Mouse (Mus musculus) layer of hippocampus, adult 2 months (tissue): ENCODE data around the gene Nhsl1. TPM values are rescaled to one million over a fixed set of nuclear protein-coding genes. Genes with fewer than 3 reads are reported as not detected.

ENCODE experiments used
- DNase-seq, 2 experiments: peaks; one replicate each; pipeline ENCODE4 v3.0.0; 2022; ENCODE audit warnings: low spot score in 2 of 2
- H3K27ac ChIP-seq: fragments of 200-600 bp; 2 replicates; pipeline ENCODE4 v1.8.1; 2022
- H3K4me3 ChIP-seq: fragments of 200-600 bp; 2 replicates; pipeline ENCODE4 v1.8.1; 2022; ENCODE audit warnings: mild to moderate bottlenecking
- CTCF ChIP-seq: fragments of 200-600 bp; conservative IDR thresholded peaks from 2 replicates; pipeline ENCODE4 v1.8.1; 2022; ENCODE audit warnings: antibody characterized with exemption, mild to moderate bottlenecking, moderate library complexity
- total RNA-seq, 2 experiments: library from RNA; stranded (reverse); gene quantifications; 2 replicates each; pipeline ENCODE4 v1.2.3; 2021

Nhsl1 gene
- total RNA-seq, 2 experiments from 2014 or later = 47.5 to 51.6 TPM

GRCm38 (mm10) chr10:18470351-18471060 is 151.7 kb downstream of the Nhsl1 start:
- H3K27ac ChIP-seq = no peak overlapping the region
- no peak overlapping the region; the same call in 1 of the 2 replicates for H3K4me3 ChIP-seq
- TF ChIP-seq CTCF = no peak
- no peak for DNase-seq

- no peak for TF ChIP-seq CTCF
- Histone ChIP-seq H3K4me3 (no peak overlapping the region), H3K27ac (no peak overlapping the region)
- no peak for DNase-seq
Measured at GRCm38 (mm10) chr10:18471648-18472047, 152.9 kb downstream of the Nhsl1 start.

DNA sequence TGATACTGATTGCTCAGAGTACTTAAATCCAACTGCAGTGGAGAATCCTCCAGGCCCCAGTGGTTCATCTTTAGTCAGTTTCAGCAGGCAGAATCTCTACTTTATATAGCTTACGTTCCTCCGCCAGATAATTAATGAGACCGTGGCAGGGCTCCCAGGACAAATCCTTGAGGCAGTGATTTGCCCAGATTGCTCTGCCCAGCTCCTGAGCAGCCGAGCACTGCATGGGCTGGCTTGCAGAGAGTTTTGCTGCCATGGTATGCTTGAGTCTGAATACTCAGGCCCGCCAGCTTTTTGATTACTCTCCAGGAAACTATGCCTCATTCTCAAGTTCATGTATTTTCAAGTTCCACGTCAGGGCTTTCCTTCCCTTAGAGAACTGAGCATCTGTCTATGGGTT is 156.3 kb downstream of the Nhsl1 start:
- H3K4me3 ChIP-seq = no peak overlapping the region
- no peak for TF ChIP-seq CTCF
- DNase-seq = no peak
- no peak overlapping the region for H3K27ac ChIP-seq

DNA sequence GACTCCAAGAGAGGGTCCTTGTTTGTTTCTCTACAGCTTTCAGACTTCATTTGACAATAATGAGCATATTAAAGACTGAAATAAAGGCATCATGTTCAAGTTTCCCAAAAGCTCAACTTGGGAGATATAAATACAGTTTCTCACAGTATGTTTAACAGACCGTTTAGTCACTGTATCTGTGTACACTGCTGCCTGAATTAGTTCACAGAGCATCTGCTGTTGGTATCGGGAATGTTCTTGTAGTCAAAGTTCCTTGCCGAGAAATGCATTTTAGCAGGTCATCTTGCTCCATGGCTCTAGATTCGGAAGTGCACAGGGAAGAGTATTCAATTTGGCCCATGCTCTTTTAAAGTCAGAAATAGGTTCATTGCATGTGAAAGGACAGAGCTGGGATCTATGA is 159.5 kb downstream of the Nhsl1 start:
- no peak for DNase-seq
- Histone ChIP-seq H3K27ac (no peak overlapping the region), H3K4me3 (no peak overlapping the region)
- no peak for TF ChIP-seq CTCF

- H3K27ac ChIP-seq = no peak overlapping the region
- no peak for DNase-seq
- no peak overlapping the region for H3K4me3 ChIP-seq
- TF ChIP-seq CTCF = no peak
Measured at GRCm38 (mm10) chr10:18479285-18479684, 160.5 kb downstream of the Nhsl1 start.

DNA sequence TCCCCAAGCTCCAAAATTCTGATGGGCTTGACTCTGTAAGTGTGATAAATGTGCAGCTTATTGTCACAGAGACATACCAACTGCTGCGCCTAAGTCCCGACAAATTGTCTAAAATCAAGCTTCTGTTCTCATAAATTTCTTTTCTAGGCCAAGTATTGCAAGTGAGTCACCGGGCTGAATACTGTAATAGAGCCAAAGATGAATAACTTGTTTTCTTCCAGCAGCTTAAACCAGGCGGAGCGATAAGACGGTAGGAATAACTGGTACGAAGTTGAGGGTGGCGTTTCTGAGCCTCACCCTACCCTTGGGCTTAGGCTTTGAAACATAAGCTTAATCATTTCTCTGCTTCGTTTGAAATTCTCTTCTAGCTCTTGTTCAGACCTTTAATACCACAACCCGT is 162.1 kb downstream of the Nhsl1 start:
- Histone ChIP-seq H3K4me3 (no peak overlapping the region), H3K27ac (peak overlapping the region; percentile 7; the same call in 1 of the 2 replicates)
- no peak for TF ChIP-seq CTCF
- DNase-seq = peak in 1 of 2 experiments; percentile 60

- no peak for TF ChIP-seq CTCF
- DNase-seq = peak; percentile 56 to 78
- H3K27ac ChIP-seq = peak overlapping the region; percentile 82
- no peak overlapping the region for H3K4me3 ChIP-seq
Measured at GRCm38 (mm10) chr10:18482558-18483141, 163.9 kb downstream of the Nhsl1 start.

DNA sequence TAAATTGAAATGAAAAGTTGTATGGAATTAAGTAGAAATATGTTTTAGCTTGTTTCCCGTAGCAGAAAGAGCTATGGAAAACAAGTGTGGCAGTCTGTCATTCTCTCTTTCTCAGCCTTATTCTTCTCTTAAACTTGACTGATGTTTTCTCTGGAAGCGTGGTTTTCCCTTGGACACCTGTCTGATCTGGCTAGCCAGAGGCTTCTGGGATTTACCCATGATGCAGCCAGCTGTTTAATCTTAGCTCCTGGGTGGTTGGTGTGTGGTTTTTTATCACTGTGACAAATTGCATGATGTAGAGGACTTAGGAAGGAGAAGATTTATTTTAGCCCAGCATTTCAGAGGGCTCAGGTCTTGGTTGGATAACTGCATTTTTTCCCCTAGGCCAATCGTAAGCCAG is 164.9 kb downstream of the Nhsl1 start:
- Histone ChIP-seq H3K27ac (peak overlapping the region; percentile 82), H3K4me3 (no peak overlapping the region)
- TF ChIP-seq CTCF = no peak
- no peak for DNase-seq

GRCm38 (mm10) chr10:18484731-18485130 is 165.9 kb downstream of the Nhsl1 start:
- H3K27ac ChIP-seq = no peak overlapping the region
- no peak for DNase-seq
- H3K4me3 ChIP-seq = no peak overlapping the region
- no peak for TF ChIP-seq CTCF

GRCm38 (mm10) chr10:18488239-18488803 is 169.5 kb downstream of the Nhsl1 start:
- H3K27ac ChIP-seq = no peak overlapping the region
- DNase-seq = no peak
- TF ChIP-seq CTCF = no peak
- H3K4me3 ChIP-seq = no peak overlapping the region

DNA sequence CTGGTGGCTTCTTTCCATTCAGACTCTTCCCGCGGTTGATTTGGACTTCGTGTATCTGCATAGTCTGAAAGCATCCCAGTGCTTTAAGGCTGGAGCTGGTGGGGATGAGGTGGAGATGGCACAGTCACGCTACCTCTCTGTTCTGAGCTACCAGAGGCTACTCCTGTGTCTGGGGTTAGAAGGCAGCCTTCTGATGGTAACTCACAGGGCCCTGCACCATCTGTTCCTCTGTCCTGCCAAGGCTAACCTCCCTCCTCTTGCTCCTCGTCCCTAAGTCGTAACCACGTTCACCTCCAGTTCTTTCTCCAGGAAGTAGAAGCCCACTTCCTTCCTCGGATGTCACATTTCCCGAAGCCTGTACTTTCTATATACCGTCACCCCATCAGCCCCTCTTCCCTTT is 171.2 kb downstream of the Nhsl1 start:
- TF ChIP-seq CTCF = no peak
- no peak for DNase-seq
- Histone ChIP-seq H3K4me3 (no peak overlapping the region), H3K27ac (no peak overlapping the region)

GRCm38 (mm10) chr10:18491952-18492351 is 173.2 kb downstream of the Nhsl1 start:
- no peak for TF ChIP-seq CTCF
- DNase-seq = no peak
- Histone ChIP-seq H3K4me3 (no peak overlapping the region), H3K27ac (no peak overlapping the region)

- Histone ChIP-seq H3K27ac (no peak overlapping the region), H3K4me3 (no peak overlapping the region)
- DNase-seq = no peak
- TF ChIP-seq CTCF = no peak
Measured at GRCm38 (mm10) chr10:18493010-18493894, 174.5 kb downstream of the Nhsl1 start.
